Mouse (Mus musculus) ES-Bruce4 (cell line): Measurements from ENCODE around the gene Castor1.

Experiments
- CTCF ChIP-seq: IDR thresholded peaks from one replicate; pipeline ENCODE4 v1.8.1; 2011; ENCODE audit warnings: low read depth, low read length
- EP300 ChIP-seq: IDR thresholded peaks from 2 replicates; pipeline ENCODE4 v1.6.1; 2011; ENCODE audit warnings: low read depth, low read length; ENCODE audit not compliant: insufficient read depth
- POLR2A ChIP-seq: IDR thresholded peaks from one replicate; pipeline ENCODE4 v1.8.1; 2011; ENCODE audit warnings: low read length; ENCODE audit not compliant: insufficient read depth

GRCm38 (mm10) chr11:4210786-4211185, 7.2 kb upstream of the Castor1 start:
- TF ChIP-seq EP300 = no peak
- no peak for TF ChIP-seq POLR2A
- TF ChIP-seq CTCF = no peak
